Mouse (Mus musculus): ENCODE measurements around the gene Mat2b.
"Not testable (repeated sequence)": the region's sequence is repeated elsewhere in the genome, so short reads cannot be mapped to it uniquely, and the experiment has no call there.

The Mat2b gene

GRCm38 (mm10) chr11:40695103-40695502 is at the start of gene Mat2b:
Mat2b (minus strand) TSS chr11:40695203.
- DNase-seq (ENCODE audit: low spot score), result no peak

- DNase-seq (ENCODE audit: low spot score), result no peak
Measured at GRCm38 (mm10) chr11:40744348-40744747, 49.3 kb upstream of the Mat2b start.

- DNase-seq (ENCODE audit: low spot score), result no peak
Measured at GRCm38 (mm10) chr11:40741605-40742262, 46.7 kb upstream of the Mat2b start.

GRCm38 (mm10) chr11:40737369-40737768 is 42.4 kb upstream of the Mat2b start:
- DNase-seq (ENCODE audit: low spot score), result no peak

GRCm38 (mm10) chr11:40734251-40734752 is 39.3 kb upstream of the Mat2b start:
- DNase-seq (ENCODE audit: low spot score), result no peak

- DNase-seq (ENCODE audit: low spot score), result peak; percentile 78
Measured at GRCm38 (mm10) chr11:40733339-40734174, 38.6 kb upstream of the Mat2b start, which contains the start of the genes Hmmr and Nudcd2. Hmmr (minus strand) TSS chr11:40733422. Nudcd2 (plus strand) TSS chr11:40733667.

GRCm38 (mm10) chr11:40732997-40733338 is 38.0 kb upstream of the Mat2b start:
- no peak for DNase-seq (ENCODE audit: low spot score)

- no peak for DNase-seq (ENCODE audit: low spot score)
Measured at GRCm38 (mm10) chr11:40718324-40718723, 23.3 kb upstream of the Mat2b start.

GRCm38 (mm10) chr11:40715524-40715923 is 20.5 kb upstream of the Mat2b start:
- no peak for DNase-seq (ENCODE audit: low spot score)

- peak; percentile 7 for DNase-seq (ENCODE audit: low spot score)
Measured at GRCm38 (mm10) chr11:40713858-40714257, 18.9 kb upstream of the Mat2b start.

- not testable (repeated sequence) for DNase-seq (ENCODE audit: low spot score)
Measured at GRCm38 (mm10) chr11:40709899-40710298, 14.9 kb upstream of the Mat2b start.

GRCm38 (mm10) chr11:40694311-40695087 is 504 bp downstream of the Mat2b start:
- peak; percentile 48 for DNase-seq (ENCODE audit: low spot score)

- DNase-seq (ENCODE audit: low spot score), result peak; percentile 57
Measured at GRCm38 (mm10) chr11:40693366-40693951, 1.5 kb downstream of the Mat2b start.

GRCm38 (mm10) chr11:40692511-40693365 is 2.3 kb downstream of the Mat2b start:
- DNase-seq (ENCODE audit: low spot score), result peak; percentile 92

- DNase-seq (ENCODE audit: low spot score), result no peak
Measured at GRCm38 (mm10) chr11:40692101-40692509, 2.9 kb downstream of the Mat2b start.

GRCm38 (mm10) chr11:40690444-40691127 is 4.4 kb downstream of the Mat2b start:
- no peak for DNase-seq (ENCODE audit: low spot score)

- no peak for DNase-seq (ENCODE audit: low spot score)
Measured at GRCm38 (mm10) chr11:40683295-40683694, 11.7 kb downstream of the Mat2b start.

- DNase-seq (ENCODE audit: low spot score), result no peak
Measured at GRCm38 (mm10) chr11:40682456-40682855, 12.5 kb downstream of the Mat2b start.

GRCm38 (mm10) chr11:40677169-40677568 is 17.8 kb downstream of the Mat2b start:
- DNase-seq (ENCODE audit: low spot score), result no peak

- DNase-seq (ENCODE audit: low spot score), result no peak
Measured at GRCm38 (mm10) chr11:40675014-40675730, 19.8 kb downstream of the Mat2b start.

All from urinary bladder, postnatal 25 days (tissue).